ENCODE assay signal across 8 mouse cellular contexts in genomic region chr15:31367481-31368200, GRCm38 (mm10). TPM values are rescaled to one million over a fixed set of nuclear protein-coding genes. Genes with fewer than 3 reads are reported as not detected.
A peak's percentile ranks its signal among the peaks of the same experiment; 100 is the strongest.
DNase-seq lines count a peak whose midpoint lies in the region; ATAC-seq and TF ChIP-seq lines count a peak whose summit lies in the region.

Ankrd33b (minus strand) TSS chr15:31367726.

- peak within 1 kb of the TSS; percentile 64 for H3K9ac ChIP-seq in intestine, embryonic 16.5 days (ENCODE audit: low read depth, low read length)
- H3K9ac ChIP-seq in limb, embryonic 11.5 days (ENCODE audit: low read length), result peak within 1 kb of the TSS; percentile 50
- peak within 1 kb of the TSS; percentile 53 for H3K9ac ChIP-seq in midbrain, embryonic 11.5 days (ENCODE audit: low read length)

- under 1% methylated on average over 49 of the region's 49 CpGs for WGBS in intestine, embryonic 16.5 days
- WGBS in limb, embryonic 11.5 days, result 0% methylated on average over 47 of the region's 49 CpGs
- 0% methylated on average over 31 of the region's 49 CpGs for WGBS in midbrain, embryonic 11.5 days

- TF ChIP-seq CTCF in brain, embryonic 14.5 days (IDR thresholded peaks at IDR 0.05; ENCODE audit: borderline replicate concordance, extremely low read depth, insufficient read depth, insufficient read length), result no peak

- no peaks in the 10 kb centered on the region for H3K36me3 ChIP-seq in intestine, embryonic 16.5 days (ENCODE audit: control insufficient read depth, insufficient read depth, low read length)
- H3K36me3 ChIP-seq in limb, embryonic 11.5 days (ENCODE audit: control insufficient read depth, insufficient read depth, low read length), result no peaks in the 10 kb centered on the region
- H3K36me3 ChIP-seq in midbrain, embryonic 11.5 days (ENCODE audit: control insufficient read depth, insufficient read depth, low read length), result no peaks in the 10 kb centered on the region
- H3K36me3 ChIP-seq in splenic B cell, adult 2 months (ENCODE audit: control insufficient read depth, insufficient read depth, low read length, poor library complexity, severe bottlenecking), result no peaks in the 10 kb centered on the region

- no peak within 1 kb of the TSS for H3K27ac ChIP-seq in intestine, embryonic 16.5 days (ENCODE audit: low read length)
- H3K27ac ChIP-seq in limb, embryonic 11.5 days (replicated peaks; ENCODE audit: low read depth, low read length), result no peak within 1 kb of the TSS
- no peak within 1 kb of the TSS for H3K27ac ChIP-seq in midbrain, embryonic 11.5 days (ENCODE audit: low read depth, low read length)

- H3K4me2 ChIP-seq in intestine, embryonic 16.5 days (ENCODE audit: low read depth, low read length), result peak within 1 kb of the TSS; percentile 99
- H3K4me2 ChIP-seq in limb, embryonic 11.5 days (ENCODE audit: low read depth, severe bottlenecking), result peak within 1 kb of the TSS; percentile 100
- H3K4me2 ChIP-seq in midbrain, embryonic 11.5 days, result peak within 1 kb of the TSS; percentile 98

- no peaks in the 10 kb centered on the region for H3K9me3 ChIP-seq in intestine, embryonic 16.5 days (ENCODE audit: control insufficient read depth, low read length)
- H3K9me3 ChIP-seq in limb, embryonic 11.5 days (ENCODE audit: control insufficient read depth, low read length), result no peaks in the 10 kb centered on the region
- H3K9me3 ChIP-seq in midbrain, embryonic 11.5 days (ENCODE audit: control insufficient read depth, low read length), result no peaks in the 10 kb centered on the region

- H3K4me1 ChIP-seq in intestine, embryonic 16.5 days (ENCODE audit: control insufficient read depth, insufficient read depth, low read length), result peaks cover 20% of the 10 kb centered on the region
- peaks cover 24% of the 10 kb centered on the region; the same call in 1 of the 2 replicates for H3K4me1 ChIP-seq in limb, embryonic 11.5 days (ENCODE audit: control insufficient read depth, insufficient read depth, low read length)
- H3K4me1 ChIP-seq in midbrain, embryonic 11.5 days (ENCODE audit: control insufficient read depth, insufficient read depth, low read length), result peaks cover 11% of the 10 kb centered on the region

- peak; percentile 52 to 53 for DNase-seq in cerebellum, postnatal 10 days
- peak; percentile 53 for DNase-seq in brain, embryonic 14.5 days (ENCODE audit: low read depth)
- DNase-seq in gastrocnemius, postnatal 4 days (ENCODE audit: low spot score in 2 of 2), result peak; percentile 37 to 45
- peak; percentile 70 for DNase-seq in limb, embryonic 11.5 days (ENCODE audit: low spot score)
- peak; percentile 95 for DNase-seq in midbrain, embryonic 11.5 days (ENCODE audit: low spot score, missing footprints)
- DNase-seq in splenic B cell, adult 2 months (ENCODE audit: low read depth, low spot score), result peak; percentile 39

- ATAC-seq in cerebellum, adult (ENCODE audit: insufficient number of reproducible peaks, low FRiP score, low TSS enrichment), result no peak
- peak; percentile 62 for ATAC-seq in intestine, embryonic 16.5 days
- ATAC-seq in limb, embryonic 11.5 days (ENCODE audit: insufficient number of reproducible peaks, low FRiP score, low TSS enrichment, low read depth), result no peak
- ATAC-seq in midbrain, embryonic 11.5 days (ENCODE audit: low FRiP score), result peak; percentile 72

- peak within 1 kb of the TSS; percentile 65 for H3K4me3 ChIP-seq in intestine, embryonic 16.5 days (ENCODE audit: low read length)
- H3K4me3 ChIP-seq in limb, embryonic 11.5 days (ENCODE audit: low read depth, low read length), result peak within 1 kb of the TSS; percentile 55
- peak within 1 kb of the TSS; percentile 55 for H3K4me3 ChIP-seq in midbrain, embryonic 11.5 days (ENCODE audit: low read depth, low read length)

- TF ChIP-seq POLR2A in brain, embryonic 14.5 days (IDR thresholded peaks at IDR 0.05; ENCODE audit: borderline replicate concordance, extremely low read depth, insufficient read depth, insufficient read length, poor library complexity, severe bottlenecking), result no peak

- H3K27me3 ChIP-seq in intestine, embryonic 16.5 days (replicated peaks; ENCODE audit: control insufficient read depth, insufficient read depth, low read length), result peaks cover 45% of the 10 kb centered on the region
- peaks cover 47% of the 10 kb centered on the region for H3K27me3 ChIP-seq in limb, embryonic 11.5 days (ENCODE audit: control insufficient read depth, insufficient read depth, low read length)
- H3K27me3 ChIP-seq in midbrain, embryonic 11.5 days (ENCODE audit: control insufficient read depth, insufficient read depth, low read length), result peaks cover 59% of the 10 kb centered on the region
- no peaks in the 10 kb centered on the region for H3K27me3 ChIP-seq in splenic B cell, adult 2 months (ENCODE audit: control insufficient read depth, insufficient read depth, low read length, poor library complexity, severe bottlenecking)

RNA-seq across cellular contexts. Expression of gene Ankrd33b, which starts in this region (rescaled TPM):
- polyA plus RNA-seq in brain, embryonic 14.5 days (2012; rRNA removed), result 0.42 and 0.66 TPM in 2 replicates
- total RNA-seq in gastrocnemius, postnatal 4 days (2021), result 1 to 10 TPM; 4.9 to 5.3 TPM
- 0.07 and 0.76 TPM in 2 replicates for polyA plus RNA-seq in intestine, embryonic 16.5 days (2015; fragmentation: Nextera tagmentation; extraction: Ambion mirVana)
- 0.36 and 0.40 TPM in 2 replicates for polyA plus RNA-seq in limb, embryonic 11.5 days (2014; fragmentation: Nextera tagmentation; extraction: Ambion mirVana)
- polyA plus RNA-seq in midbrain, embryonic 11.5 days (2014; fragmentation: Nextera tagmentation; extraction: Ambion mirVana), result 0.57 and 0.61 TPM in 2 replicates

Comparison
In these comparisons a context has a peak if more than half of its experiments do, and no peak if none do; other contexts are left out.
1. Peak in DNase-seq in brain, embryonic 14.5 days; RNA of the gene not detected or under 1 TPM.
2. Peak in ATAC-seq, H3K4me3 ChIP-seq, H3K9ac ChIP-seq and H3K4me2 ChIP-seq in intestine, embryonic 16.5 days; RNA of the gene not detected or under 1 TPM.
3. Peak in DNase-seq, H3K4me3 ChIP-seq, H3K9ac ChIP-seq and H3K4me2 ChIP-seq in limb, embryonic 11.5 days; RNA of the gene not detected or under 1 TPM.
4. Peak in DNase-seq, ATAC-seq, H3K4me3 ChIP-seq, H3K9ac ChIP-seq and H3K4me2 ChIP-seq in midbrain, embryonic 11.5 days; RNA of the gene not detected or under 1 TPM.
5. DNase-seq: peak in every context shown above with its lines; median percentile 95 in midbrain, embryonic 11.5 days; 70 in limb, embryonic 11.5 days; 53 in brain, embryonic 14.5 days; 52 in cerebellum, postnatal 10 days; 41 in gastrocnemius, postnatal 4 days; 39 in splenic B cell, adult 2 months.